Mouse (Mus musculus): ENCODE results near the gene Fth1.

GRCm38 (mm10) chr19:10013913-10014312, 33.5 kb downstream of the Fth1 start:
- TF ChIP-seq CTCF (IDR thresholded peaks at IDR 0.05; ENCODE audit: borderline replicate concordance, control insufficient read depth, extremely low read depth, insufficient read depth, low read length, poor library complexity) (no peak), POLR2A (IDR thresholded peaks at IDR 0.05; ENCODE audit: control insufficient read depth, extremely low read depth, insufficient read depth, low read length, poor library complexity) (no peak)

Data from thymus, adult 2 months (tissue).